Mouse (Mus musculus): ENCODE measurements around the gene Pip5k1c. TPM values are rescaled to one million over a fixed set of nuclear protein-coding genes. Genes with fewer than 3 reads are reported as not detected.

Gene Pip5k1c
- total and polyA plus RNA-seq, 2 experiments from 2014 or later = 21.4 to 38.5 TPM

DNA sequence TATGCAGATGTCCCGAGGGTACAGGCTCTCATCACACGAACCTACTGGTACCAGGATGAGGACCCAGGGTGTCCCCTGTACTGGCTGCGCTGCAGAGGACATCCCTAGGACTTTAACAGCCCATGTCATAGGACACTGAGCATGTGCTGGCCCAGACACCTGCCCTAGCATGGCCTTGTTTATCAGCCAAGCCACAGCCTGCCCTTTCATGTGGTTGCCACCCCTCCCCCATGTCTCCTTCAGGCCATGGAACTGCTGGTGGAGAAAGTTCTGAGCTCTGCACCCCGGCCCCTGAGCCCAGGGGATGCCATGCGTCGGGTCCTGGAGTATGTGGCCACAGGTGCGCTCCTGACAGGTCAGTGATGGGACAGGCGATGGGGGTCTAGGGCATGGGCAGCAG lies 43.3 kb upstream of the Pip5k1c start:
- no peak for ATAC-seq (ENCODE audit: insufficient read depth, low read depth)
- Histone ChIP-seq H3K9ac (replicated peaks; ENCODE audit: low read depth, low read length) (no peak overlapping the region), H3K4me1 (ENCODE audit: control insufficient read depth, insufficient read depth) (0 out of 2 replicates have a peak, but pooled peaks cover 2% of the 10 kb centered on the region), H3K9me3 (replicated peaks; ENCODE audit: control insufficient read depth, low read length) (no peaks in the 10 kb centered on the region), H3K36me3 (replicated peaks; ENCODE audit: control insufficient read depth, insufficient read depth, low read length) (no peaks in the 10 kb centered on the region), H3K27ac (ENCODE audit: low read depth) (no peak overlapping the region), H3K4me2 (ENCODE audit: low read depth, low read length) (no peak overlapping the region), H3K4me3 (ENCODE audit: low read depth, low read length) (no peak overlapping the region), H3K27me3 (ENCODE audit: control insufficient read depth, insufficient read depth, low read length) (peaks cover 29% of the 10 kb centered on the region)
- no peak for DNase-seq (ENCODE audit: low spot score)
- TF ChIP-seq CTCF (IDR thresholded peaks at IDR 0.05; ENCODE audit: low read depth) = no peak
- no peak for TF ChIP-seq EP300 (IDR thresholded peaks at IDR 0.05; ENCODE audit: low read depth)
- WGBS = 77% methylated on average over 8 of the region's 8 CpGs

DNA sequence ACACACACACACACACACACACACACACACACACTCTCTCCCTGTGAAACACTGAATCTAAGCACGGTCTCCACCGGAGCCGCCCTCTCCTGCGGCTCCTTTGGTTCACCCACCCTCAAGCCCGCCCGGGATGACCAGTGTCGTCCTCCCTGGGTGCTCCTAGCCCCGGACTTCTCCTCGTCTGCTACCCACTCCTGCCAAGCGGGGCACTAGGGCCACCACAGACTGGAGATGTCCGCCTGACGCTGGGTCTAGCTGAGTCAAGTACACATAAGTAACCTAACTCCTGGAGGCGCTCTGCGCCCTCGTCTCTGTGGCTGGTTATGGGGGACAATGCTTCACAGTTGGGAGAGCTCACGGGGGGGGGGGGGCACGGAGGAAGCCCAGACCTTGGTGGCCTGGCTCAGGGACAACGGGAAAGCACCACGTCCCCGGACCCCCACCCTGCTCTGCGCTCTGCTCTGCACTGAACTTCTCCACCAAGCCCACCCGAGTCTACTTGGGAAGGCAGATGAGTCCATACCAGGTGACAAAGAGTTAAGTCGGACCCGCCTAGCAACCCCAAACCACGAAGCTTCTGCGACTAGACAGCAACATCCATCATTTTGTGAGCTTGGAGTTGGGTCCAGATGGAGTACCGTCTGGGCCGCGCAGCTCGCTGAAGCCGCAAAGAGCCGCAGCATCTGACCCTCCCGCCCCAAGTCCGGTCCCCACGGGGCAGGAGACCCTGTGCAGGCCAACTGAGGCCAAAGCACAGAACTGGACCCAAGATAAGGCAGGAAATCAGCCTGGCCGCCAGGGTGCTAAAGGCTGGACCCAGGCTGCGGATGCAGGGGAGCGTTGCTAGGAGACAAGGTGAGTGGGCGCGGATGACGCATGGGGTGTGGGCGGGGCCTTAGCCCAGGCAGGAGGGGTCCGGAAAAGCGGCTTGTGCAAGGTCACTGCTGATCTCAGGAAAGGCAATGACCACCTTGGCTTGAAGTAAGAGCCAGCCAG lies 40.0 kb upstream of the Pip5k1c start, which contains the start of gene Matk:
Gene Matk (plus strand): TSS at position 512 of the 996 bp plus-strand sequence.
- Histone ChIP-seq H3K9ac (replicated peaks; ENCODE audit: low read depth, low read length) (no peak within 1 kb of the TSS), H3K4me3 (ENCODE audit: low read depth, low read length) (no peak within 1 kb of the TSS), H3K4me1 (ENCODE audit: control insufficient read depth, insufficient read depth) (peaks cover 6% of the 10 kb centered on the region), H3K4me2 (ENCODE audit: low read depth, low read length) (no peak within 1 kb of the TSS), H3K27ac (ENCODE audit: low read depth) (no peak within 1 kb of the TSS), H3K9me3 (replicated peaks; ENCODE audit: control insufficient read depth, low read length) (no peaks in the 10 kb centered on the region), H3K27me3 (ENCODE audit: control insufficient read depth, insufficient read depth, low read length) (peaks cover 50% of the 10 kb centered on the region), H3K36me3 (replicated peaks; ENCODE audit: control insufficient read depth, insufficient read depth, low read length) (no peaks in the 10 kb centered on the region)
- no peak for DNase-seq (ENCODE audit: low spot score)
- TF ChIP-seq EP300 (IDR thresholded peaks at IDR 0.05; ENCODE audit: low read depth) = no peak
- WGBS = 13% methylated on average over 43 of the region's 44 CpGs
- no peak for ATAC-seq (ENCODE audit: insufficient read depth, low read depth)

DNA sequence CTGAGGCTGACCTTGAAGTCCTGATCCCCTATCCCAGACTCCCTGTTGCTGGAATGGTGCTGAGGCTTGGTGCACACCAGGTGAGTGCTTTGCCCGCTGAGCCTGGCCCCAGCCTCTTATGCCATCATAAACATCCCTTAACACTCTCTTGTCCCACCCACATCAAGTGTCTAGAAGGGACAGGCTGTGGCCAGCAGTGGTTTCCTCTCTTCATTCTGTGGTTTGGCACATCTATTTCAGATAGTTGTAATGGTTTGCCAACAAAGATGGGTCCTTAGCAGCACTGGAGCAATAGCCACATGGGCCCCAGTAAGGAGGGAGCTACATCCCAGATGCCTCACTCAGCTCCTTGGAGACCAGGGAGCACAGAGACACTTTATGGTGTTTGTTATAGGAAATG lies 37.9 kb upstream of the Pip5k1c start:
- Histone ChIP-seq H3K27ac (ENCODE audit: low read depth) (no peak overlapping the region), H3K4me1 (ENCODE audit: control insufficient read depth, insufficient read depth) (peaks cover 6% of the 10 kb centered on the region), H3K36me3 (replicated peaks; ENCODE audit: control insufficient read depth, insufficient read depth, low read length) (no peaks in the 10 kb centered on the region), H3K4me2 (ENCODE audit: low read depth, low read length) (no peak overlapping the region), H3K9me3 (replicated peaks; ENCODE audit: control insufficient read depth, low read length) (no peaks in the 10 kb centered on the region), H3K27me3 (ENCODE audit: control insufficient read depth, insufficient read depth, low read length) (peaks cover 62% of the 10 kb centered on the region), H3K9ac (replicated peaks; ENCODE audit: low read depth, low read length) (no peak overlapping the region), H3K4me3 (ENCODE audit: low read depth, low read length) (no peak overlapping the region)
- WGBS = 46% methylated on average over 1 of the region's 1 CpGs
- no peak for ATAC-seq (ENCODE audit: insufficient read depth, low read depth)
- DNase-seq (ENCODE audit: low spot score) = no peak
- TF ChIP-seq EP300 (IDR thresholded peaks at IDR 0.05; ENCODE audit: low read depth) (no peak), CTCF (IDR thresholded peaks at IDR 0.05; ENCODE audit: low read depth) (no peak)

DNA sequence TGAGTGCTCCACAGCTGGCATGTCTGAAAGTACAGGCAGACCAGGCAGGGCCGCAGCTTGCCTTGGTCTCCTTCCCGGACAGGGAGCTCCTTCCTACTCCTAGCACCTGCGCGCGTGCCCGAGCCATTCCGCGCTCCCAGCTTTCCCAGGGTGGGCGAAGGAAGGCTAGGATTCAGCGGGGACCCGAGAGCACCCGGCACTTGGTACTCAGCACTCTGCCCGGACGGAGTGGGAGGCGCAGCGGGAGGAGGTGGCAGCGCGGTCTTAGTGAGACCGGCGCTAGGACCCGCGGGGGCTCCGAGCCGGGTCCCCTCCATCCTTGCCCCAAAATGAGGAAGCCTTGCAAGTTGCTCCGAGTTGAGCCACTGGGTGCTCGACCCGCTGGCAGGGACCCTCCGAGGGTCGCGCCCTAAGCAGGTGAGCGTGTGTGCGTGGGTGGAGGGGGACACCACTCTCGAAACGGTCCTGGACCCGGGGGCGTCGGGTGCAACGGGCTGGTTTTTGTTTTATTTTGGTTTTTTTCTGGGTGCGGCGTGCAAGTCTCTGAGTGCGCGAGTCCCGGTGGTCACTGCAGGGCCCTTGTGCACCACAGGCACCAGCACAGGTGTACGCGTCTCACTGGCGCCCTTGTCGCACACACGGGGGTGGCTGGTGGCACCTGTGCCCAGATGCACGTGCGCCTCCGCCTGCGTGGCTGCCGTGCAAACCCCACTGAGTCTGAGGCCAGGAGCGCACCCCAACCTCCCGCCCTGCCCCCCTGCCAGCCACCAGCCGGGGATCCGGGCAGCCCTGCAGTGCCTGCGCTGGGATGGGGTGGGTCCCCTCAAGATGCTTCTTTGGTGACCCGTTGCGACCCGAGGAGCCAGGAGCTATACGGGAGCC lies 35.4 kb upstream of the Pip5k1c start:
- peaks cover 6% of the 10 kb centered on the region for H3K4me1 ChIP-seq (ENCODE audit: control insufficient read depth, insufficient read depth)
- H3K36me3 ChIP-seq (replicated peaks; ENCODE audit: control insufficient read depth, insufficient read depth, low read length) = no peaks in the 10 kb centered on the region
- peaks cover 56% of the 10 kb centered on the region for H3K27me3 ChIP-seq (ENCODE audit: control insufficient read depth, insufficient read depth, low read length)
- WGBS = 3% methylated on average over 62 of the region's 62 CpGs
- H3K9me3 ChIP-seq (replicated peaks; ENCODE audit: control insufficient read depth, low read length) = peaks cover 8% of the 10 kb centered on the region; the same call in 1 of the 2 replicates
- H3K27ac ChIP-seq (ENCODE audit: low read depth) = no peak overlapping the region
- TF ChIP-seq CTCF (IDR thresholded peaks at IDR 0.05; ENCODE audit: low read depth) (no peak), EP300 (IDR thresholded peaks at IDR 0.05; ENCODE audit: low read depth) (no peak)
- DNase-seq (ENCODE audit: low spot score) (no peak), ATAC-seq (ENCODE audit: insufficient read depth, low read depth) (peak; percentile 10)
- H3K4me2 ChIP-seq (ENCODE audit: low read depth, low read length) = peak overlapping the region; percentile 71
- peak overlapping the region; percentile 43 for H3K4me3 ChIP-seq (ENCODE audit: low read depth, low read length)
- 0 out of 2 replicates have a peak overlapping the region, but pooled peaks have one; percentile 42 for H3K9ac ChIP-seq (replicated peaks; ENCODE audit: low read depth, low read length)

DNA sequence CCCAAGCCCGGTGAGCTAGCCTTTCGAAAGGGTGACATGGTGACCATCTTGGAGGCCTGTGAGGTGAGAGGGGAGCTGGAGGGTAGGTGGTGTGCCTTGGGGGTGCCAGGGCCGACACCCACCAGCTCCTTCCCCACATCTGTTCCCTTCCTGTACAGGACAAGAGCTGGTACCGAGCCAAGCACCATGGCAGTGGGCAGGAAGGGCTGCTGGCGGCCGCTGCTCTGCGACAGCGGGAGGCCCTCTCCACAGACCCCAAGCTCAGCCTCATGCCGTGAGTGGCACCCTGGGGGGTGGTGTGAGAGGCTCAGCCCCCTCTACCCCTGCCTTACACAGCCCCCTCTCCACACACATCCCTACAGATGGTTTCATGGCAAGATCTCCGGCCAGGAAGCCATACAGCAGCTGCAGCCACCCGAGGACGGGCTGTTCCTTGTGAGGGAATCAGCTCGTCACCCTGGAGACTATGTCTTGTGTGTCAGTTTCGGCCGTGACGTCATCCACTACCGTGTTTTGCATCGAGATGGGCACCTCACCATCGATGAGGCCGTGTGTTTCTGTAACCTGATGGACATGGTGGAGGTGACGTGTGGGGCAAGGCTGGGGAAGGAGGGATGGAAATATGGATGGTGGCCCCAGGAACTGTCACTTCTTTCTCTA lies 33.4 kb upstream of the Pip5k1c start:
- no peak overlapping the region for H3K27ac ChIP-seq (ENCODE audit: low read depth)
- DNase-seq (ENCODE audit: low spot score) (no peak), ATAC-seq (ENCODE audit: insufficient read depth, low read depth) (no peak)
- H3K36me3 ChIP-seq (replicated peaks; ENCODE audit: control insufficient read depth, insufficient read depth, low read length) = peaks cover 8% of the 10 kb centered on the region
- H3K4me2 ChIP-seq (ENCODE audit: low read depth, low read length) = no peak overlapping the region
- no peak for TF ChIP-seq CTCF (IDR thresholded peaks at IDR 0.05; ENCODE audit: low read depth)
- peaks cover 8% of the 10 kb centered on the region; the same call in 1 of the 2 replicates for H3K9me3 ChIP-seq (replicated peaks; ENCODE audit: control insufficient read depth, low read length)
- 0 out of 2 replicates have a peak overlapping the region, but pooled peaks have one; percentile 10 for H3K9ac ChIP-seq (replicated peaks; ENCODE audit: low read depth, low read length)
- H3K4me3 ChIP-seq (ENCODE audit: low read depth, low read length) = no peak overlapping the region
- H3K27me3 ChIP-seq (ENCODE audit: control insufficient read depth, insufficient read depth, low read length) = peaks cover 36% of the 10 kb centered on the region
- WGBS = 36% methylated on average over 21 of the region's 21 CpGs
- H3K4me1 ChIP-seq (ENCODE audit: control insufficient read depth, insufficient read depth) = peaks cover 6% of the 10 kb centered on the region

Measured in heart, postnatal 0 days (tissue).